Mouse (Mus musculus) cortical plate, adult 2 months (tissue): ENCODE data around the gene Rgs3. TPM values are rescaled to one million over a fixed set of nuclear protein-coding genes. Genes with fewer than 3 reads are reported as not detected.

Experiments used
- H3K27ac ChIP-seq: fragments of 200-500 bp; 2 replicates; pipeline ENCODE4 v1.5.1; 2012; ENCODE audit warnings: low read length, control low read depth, inconsistent platforms; ENCODE audit not compliant: insufficient read depth
- H3K4me1 ChIP-seq: fragments of 200-500 bp; 2 replicates; pipeline ENCODE4 v1.6.1; 2011; ENCODE audit warnings: low read length; ENCODE audit not compliant: control insufficient read depth, insufficient read depth
- H3K4me3 ChIP-seq: fragments of 200-500 bp; 2 replicates; pipeline ENCODE4 v1.5.1; 2011; ENCODE audit warnings: mild to moderate bottlenecking, low read length, control low read depth; ENCODE audit not compliant: insufficient read depth
- CTCF ChIP-seq: fragments of 200-500 bp; IDR thresholded peaks from 2 replicates; pipeline ENCODE4 v1.5.1; 2011; ENCODE audit warnings: mild to moderate bottlenecking, control low read depth, low read length; ENCODE audit not compliant: insufficient read depth; ENCODE audit errors: extremely low read depth
- POLR2A ChIP-seq: fragments of 200-500 bp; IDR thresholded peaks from 2 replicates; pipeline ENCODE4 v1.6.1; 2011; ENCODE audit warnings: mild to moderate bottlenecking, low read length, control low read depth; ENCODE audit not compliant: insufficient read depth; ENCODE audit errors: extremely low read depth
- polyA plus RNA-seq: library from polyadenylated mRNA; depleted of rRNA; stranded (reverse); fragments of >200 nt; gene quantifications from 2 replicates; pipeline ENCODE4 v1.2.3, GENCODE M21; 2012

The Rgs3 gene
- polyA plus RNA-seq, 1 experiment, result 40.2 TPM

DNA sequence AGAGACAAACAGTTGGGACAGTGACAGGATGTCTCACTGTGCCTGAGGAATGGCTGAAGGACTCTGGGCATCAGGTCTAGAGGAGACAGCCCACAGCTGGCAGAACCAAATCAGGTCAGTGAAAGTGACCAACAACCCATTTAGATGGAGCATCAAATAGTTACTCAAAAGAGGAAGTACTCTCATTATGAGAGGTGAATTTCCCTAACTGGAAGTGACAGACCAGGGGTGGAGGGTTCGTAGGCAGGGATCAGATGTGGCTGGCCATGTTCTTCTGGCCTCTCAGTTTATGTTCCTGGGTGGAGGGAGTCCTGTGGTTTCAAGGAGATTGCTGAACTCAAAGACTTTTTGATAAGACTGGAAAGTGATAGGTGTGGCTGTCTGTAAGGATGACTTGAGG, 40.9 kb downstream of the Rgs3 start:
- Histone ChIP-seq H3K4me1 (no peaks in the 10 kb centered on the region), H3K27ac (no peak overlapping the region), H3K4me3 (no peak overlapping the region)
- no peak for TF ChIP-seq POLR2A
- TF ChIP-seq CTCF, result no peak

DNA sequence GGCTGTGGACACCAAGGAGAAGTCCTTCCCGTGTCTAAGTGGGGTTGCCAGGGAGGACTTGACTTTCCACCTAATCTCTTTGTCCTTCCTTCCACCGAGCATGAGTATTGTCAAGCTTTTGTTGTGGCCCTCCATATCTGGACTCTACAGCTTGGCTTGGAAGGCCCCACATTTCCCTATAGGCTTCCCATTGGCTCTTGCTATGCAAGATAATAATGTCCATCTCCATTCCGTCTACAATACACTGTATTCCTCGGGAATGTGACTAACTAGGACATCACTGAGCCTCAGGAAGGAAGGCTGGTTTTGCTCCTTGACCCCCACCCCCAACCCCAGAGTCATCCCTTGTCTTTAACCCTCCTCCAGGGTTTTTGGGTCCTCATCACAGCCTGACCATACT, 44.0 kb downstream of the Rgs3 start:
- no peak for TF ChIP-seq POLR2A
- TF ChIP-seq CTCF, result no peak
- H3K4me1 ChIP-seq, result peaks cover 3% of the 10 kb centered on the region; the same call in 1 of the 2 replicates
- H3K4me3 ChIP-seq, result no peak overlapping the region
- H3K27ac ChIP-seq, result no peak overlapping the region

DNA sequence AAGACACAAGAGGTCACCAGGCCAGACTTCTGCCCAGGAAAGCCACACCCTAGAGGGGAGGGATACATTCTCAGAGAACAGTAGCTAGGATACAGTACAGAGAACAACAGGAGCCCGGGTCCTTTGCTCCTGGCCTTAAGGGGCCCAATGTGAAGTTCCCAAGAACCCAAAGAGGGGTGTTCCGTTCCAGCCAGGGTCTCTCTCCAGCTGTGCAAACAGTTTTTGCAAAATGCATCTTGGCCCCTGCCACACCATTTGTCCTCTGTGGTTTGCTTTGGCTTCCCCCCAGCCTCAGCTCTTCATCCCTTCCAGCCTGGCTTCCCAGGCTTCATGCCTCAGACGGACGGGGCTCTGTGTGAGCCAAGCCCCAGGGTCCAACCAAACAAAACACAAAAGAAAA, 44.4 kb downstream of the Rgs3 start:
- no peak overlapping the region for H3K4me3 ChIP-seq
- H3K4me1 ChIP-seq, result peaks cover 3% of the 10 kb centered on the region; the same call in 1 of the 2 replicates
- no peak overlapping the region for H3K27ac ChIP-seq
- no peak for TF ChIP-seq CTCF
- TF ChIP-seq POLR2A, result no peak

DNA sequence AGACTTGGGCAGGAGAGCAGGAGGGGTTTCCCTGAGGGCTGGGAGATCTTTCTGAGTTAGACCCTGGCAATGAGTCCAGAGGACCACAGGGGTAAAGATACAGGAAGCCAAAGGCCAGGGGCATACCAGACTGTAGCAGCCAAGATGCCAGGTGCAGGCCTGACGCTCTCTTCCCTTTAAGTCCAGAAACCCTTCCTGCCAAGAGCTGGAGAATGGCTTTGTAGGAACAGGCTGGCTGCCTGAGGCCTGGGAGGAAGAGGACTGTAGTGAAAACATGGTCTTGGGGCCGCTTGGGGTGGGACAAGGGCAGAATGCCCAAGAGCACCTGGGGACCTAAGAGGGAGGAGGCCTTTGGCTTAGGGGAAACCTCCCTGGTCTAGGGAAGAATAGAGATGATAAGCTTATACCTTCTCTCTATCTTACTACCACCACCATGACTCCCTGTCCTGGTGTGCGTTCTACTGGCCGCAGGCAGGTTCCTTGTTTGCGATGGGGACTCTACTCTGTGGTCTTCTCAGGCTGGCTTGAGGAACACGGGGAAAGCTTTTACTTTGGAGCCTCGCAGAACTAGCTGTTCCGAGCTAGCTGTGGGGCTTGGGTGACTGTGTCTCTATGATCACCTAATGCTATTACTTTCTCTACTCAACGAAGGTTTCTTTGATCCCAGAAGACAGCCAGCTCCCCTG, 46.4 kb downstream of the Rgs3 start:
- no peak overlapping the region for H3K27ac ChIP-seq
- TF ChIP-seq CTCF (no peak), POLR2A (no peak)
- H3K4me1 ChIP-seq, result peaks cover 3% of the 10 kb centered on the region; the same call in 1 of the 2 replicates
- no peak overlapping the region for H3K4me3 ChIP-seq

DNA sequence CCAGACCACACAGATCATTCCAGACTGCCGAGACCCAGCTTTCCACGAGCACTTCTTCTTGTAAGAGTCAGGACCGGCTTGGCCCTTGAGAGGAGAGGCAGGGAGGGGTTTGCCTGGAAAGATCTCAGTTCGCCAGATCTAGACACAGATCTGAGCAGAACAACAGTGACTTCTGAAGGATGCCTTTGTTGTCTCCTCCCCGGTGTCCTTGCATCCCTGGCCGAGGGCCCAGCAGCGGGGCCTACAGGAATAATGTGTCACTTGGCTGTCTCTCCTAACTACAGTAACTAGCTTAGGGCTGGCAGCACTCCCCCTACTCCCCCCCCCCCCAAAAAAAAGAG, 46.9 kb downstream of the Rgs3 start:
- no peak overlapping the region for H3K4me3 ChIP-seq
- no peak overlapping the region for H3K27ac ChIP-seq
- H3K4me1 ChIP-seq, result peaks cover 3% of the 10 kb centered on the region; the same call in 1 of the 2 replicates
- no peak for TF ChIP-seq POLR2A
- TF ChIP-seq CTCF, result no peak

DNA sequence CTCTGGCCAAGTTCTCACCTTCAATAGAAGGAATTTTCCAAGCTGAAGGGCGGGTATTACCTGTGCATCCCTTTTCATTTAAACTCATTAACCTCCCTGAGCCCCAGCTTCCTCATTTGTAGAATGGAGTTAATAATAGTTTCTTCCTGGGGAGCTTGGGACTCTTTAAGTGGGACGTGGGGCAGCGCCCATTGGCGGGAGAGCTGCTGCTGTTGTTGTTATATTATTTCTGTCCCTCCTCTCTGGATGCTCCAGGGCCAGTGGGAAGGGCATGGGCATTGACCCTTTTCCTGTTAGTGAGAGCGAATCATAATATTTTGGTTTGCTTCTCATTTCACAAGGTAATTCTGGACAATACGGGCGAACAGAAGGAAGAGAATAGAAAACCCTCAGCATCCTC, 47.3 kb downstream of the Rgs3 start:
- H3K27ac ChIP-seq, result no peak overlapping the region
- TF ChIP-seq POLR2A (no peak), CTCF (no peak)
- H3K4me1 ChIP-seq, result peaks cover 3% of the 10 kb centered on the region; the same call in 1 of the 2 replicates
- H3K4me3 ChIP-seq, result no peak overlapping the region

DNA sequence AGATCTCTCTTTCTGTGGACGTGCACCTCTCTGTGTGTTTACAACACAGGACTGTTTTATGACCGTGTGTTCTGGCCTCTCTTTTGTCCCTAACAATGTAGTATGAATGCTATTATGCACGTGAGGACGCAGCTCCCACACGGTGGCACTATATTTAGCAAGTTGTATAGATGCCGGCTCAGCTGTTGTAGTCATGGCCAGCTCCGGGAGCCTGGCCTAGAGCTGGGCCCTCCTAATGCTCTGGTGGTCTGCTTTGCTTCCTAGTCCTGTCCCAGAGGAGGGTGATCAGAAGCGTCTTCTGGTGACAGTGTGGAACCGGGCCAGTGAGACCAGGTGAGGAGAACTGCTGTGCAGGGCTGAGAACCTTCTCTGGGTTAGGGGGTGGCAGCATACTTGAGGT, 47.7 kb downstream of the Rgs3 start:
- H3K27ac ChIP-seq, result no peak overlapping the region
- TF ChIP-seq POLR2A, result no peak
- no peak overlapping the region for H3K4me3 ChIP-seq

DNA sequence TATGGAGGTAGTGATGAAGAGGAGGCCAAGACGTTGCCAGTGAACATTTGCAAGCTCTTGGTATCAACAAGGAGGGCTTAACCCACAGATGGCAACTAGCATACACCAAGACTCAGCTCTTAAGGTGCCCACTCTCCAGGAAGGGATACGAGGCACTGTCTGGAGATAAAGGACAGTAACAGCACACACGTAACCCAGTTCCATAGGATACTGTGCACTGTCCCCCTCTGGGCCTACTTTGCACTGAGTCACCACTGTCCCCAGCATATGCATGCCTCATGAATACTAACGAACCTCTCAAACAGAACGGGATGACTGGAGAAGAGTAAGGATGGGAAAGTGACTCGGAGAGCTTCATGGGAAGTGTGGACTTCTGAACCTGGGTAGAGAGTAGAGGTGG, 48.2 kb downstream of the Rgs3 start:
- TF ChIP-seq POLR2A, result no peak
- TF ChIP-seq CTCF, result no peak
- H3K4me1 ChIP-seq, result peaks cover 3% of the 10 kb centered on the region; the same call in 1 of the 2 replicates
- H3K27ac ChIP-seq, result no peak overlapping the region
- H3K4me3 ChIP-seq, result no peak overlapping the region

More for the DNA sequence above, 47.7 kb downstream of the Rgs3 start:
- peaks cover 3% of the 10 kb centered on the region; the same call in 1 of the 2 replicates for H3K4me1 ChIP-seq

DNA sequence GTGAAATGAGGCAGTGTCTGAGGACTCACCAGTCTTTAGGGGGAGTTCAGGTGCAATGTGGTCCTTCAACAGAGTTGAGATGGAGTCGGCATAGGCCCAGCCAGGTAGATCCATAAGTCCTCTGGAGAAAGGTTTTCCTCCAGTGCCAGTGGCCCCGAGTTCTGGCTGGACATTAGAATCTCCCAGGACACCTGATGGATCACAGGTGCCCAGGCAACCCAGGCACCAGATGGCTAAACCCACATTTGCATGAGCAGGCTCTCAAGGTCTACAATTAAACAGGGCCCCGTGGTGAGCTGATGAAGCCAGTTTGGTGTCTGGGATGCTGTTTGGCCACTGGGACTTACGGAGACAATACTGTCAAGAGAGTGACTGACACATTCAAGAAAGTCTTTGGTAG, 49.7 kb downstream of the Rgs3 start:
- Histone ChIP-seq H3K27ac (no peak overlapping the region), H3K4me3 (no peak overlapping the region), H3K4me1 (peaks cover 8% of the 10 kb centered on the region)
- no peak for TF ChIP-seq POLR2A
- no peak for TF ChIP-seq CTCF

DNA sequence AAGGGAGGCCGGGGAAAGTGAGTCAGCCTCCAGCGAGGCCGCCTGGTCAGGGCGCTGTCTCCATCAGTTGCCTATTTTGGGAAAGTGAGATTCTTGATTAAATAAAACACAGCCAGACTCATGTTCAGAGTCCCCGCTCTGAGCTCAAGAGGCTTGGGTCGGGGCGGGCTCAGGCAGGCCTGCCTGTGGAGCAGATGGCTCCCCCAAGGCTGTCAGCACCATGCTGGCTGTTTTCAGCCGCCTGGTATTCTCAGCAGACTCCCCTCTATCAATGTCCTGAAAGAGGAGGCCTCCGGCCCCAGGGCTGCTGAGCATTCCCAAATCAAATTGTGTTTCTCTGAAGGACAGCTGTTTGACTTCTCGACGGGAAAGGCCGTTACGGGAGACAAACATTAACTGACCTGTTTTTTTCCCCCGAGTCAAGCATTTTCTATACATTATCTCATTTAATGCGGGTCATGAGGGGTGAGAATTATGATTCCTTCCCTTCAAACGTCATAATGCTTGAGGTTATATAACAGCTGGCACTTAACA, 50.6 kb downstream of the Rgs3 start:
- Histone ChIP-seq H3K4me3 (no peak overlapping the region), H3K27ac (no peak overlapping the region), H3K4me1 (peaks cover 8% of the 10 kb centered on the region)
- no peak for TF ChIP-seq CTCF
- TF ChIP-seq POLR2A, result no peak
